Mouse (Mus musculus): ENCODE measurements at regions not wholly inside any gene's neighbourhood (a gene's known extent, or its start where the extent isn't known, plus 50 kb on each side); places are given as distances from the start of the nearest gene placed in this dataset.
"Not testable (repeated sequence)": the region's sequence is repeated elsewhere in the genome, so short reads cannot be mapped to it uniquely, and the experiment has no call there.

GRCm38 (mm10) chr3:149098764-149099163 lies 108.4 kb upstream of the Adgrl2 start:
- DNase-seq, result no peak

DNA sequence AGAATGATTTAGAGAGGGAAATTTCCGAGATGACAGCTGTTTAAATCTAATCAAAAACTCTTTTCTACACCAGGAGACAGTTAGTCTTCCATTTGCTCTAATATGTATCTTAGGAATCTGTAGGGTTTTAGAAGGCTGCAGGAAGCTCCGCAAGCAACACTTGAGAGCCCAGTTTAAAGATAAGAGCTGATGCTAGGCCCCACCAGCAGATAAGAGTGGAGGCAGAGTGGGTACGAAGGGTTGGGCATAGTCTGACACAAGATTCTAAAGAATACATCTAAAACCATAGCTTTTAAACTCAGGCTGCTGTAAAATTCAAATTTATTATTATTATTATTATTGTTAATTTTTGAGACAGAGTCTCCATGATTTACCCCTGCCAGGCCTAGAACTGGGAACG lies 106.7 kb upstream of the Adgrl2 start:
- no peak for DNase-seq

DNA sequence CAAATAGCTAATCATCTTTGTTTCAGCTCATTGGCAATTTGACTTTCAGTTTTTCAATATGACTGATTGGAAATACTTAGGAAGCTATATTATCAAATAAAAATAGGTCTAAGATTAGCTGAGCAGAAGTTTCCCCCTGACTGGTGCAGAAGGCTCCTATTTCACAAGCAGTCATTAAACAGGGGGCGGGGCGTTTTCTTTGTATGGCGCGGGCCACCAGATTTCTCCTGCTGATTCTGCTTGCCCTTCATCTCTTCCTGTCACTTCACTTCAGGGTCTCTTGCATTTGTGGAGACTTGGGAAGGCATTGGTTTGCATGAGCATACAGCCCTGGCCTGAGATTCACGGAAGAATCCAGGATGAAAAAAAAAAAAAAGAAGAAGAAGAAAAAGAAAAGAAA lies 102.3 kb upstream of the Adgrl2 start:
- no peak for DNase-seq

GRCm38 (mm10) chr3:149090103-149090502 lies 99.7 kb upstream of the Adgrl2 start:
- DNase-seq, result no peak

DNA sequence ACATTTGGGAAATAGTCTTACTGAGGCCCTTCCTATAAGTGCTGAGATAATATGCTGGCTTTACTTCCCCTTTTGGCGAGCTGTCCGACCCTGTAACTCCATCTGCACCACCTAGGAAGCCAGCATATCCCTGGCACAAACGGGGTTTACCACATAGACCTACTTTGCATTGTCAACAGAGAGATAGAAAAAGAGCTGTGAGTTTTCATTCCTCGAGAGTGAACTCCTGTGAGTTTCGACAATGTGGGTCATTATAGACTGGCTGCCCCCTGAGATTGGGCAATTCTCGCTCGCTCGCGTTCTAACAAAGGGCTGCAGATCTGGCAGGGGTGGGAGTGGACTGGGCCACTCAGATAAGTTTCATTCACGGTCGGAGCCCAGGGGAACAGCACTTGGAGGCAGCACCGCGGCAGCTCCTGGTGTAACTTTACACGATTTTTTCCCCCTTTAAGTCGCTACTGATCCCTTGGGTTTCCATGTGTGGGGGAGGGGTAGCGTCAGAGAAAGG lies 98.3 kb upstream of the Adgrl2 start:
- no peak for DNase-seq

- DNase-seq, result no peak
These were observed 97.1 kb upstream of the Adgrl2 start for GRCm38 (mm10) chr3:149087488-149087887.

- no peak for DNase-seq
These were observed 96.3 kb upstream of the Adgrl2 start for GRCm38 (mm10) chr3:149086704-149087103.

DNA sequence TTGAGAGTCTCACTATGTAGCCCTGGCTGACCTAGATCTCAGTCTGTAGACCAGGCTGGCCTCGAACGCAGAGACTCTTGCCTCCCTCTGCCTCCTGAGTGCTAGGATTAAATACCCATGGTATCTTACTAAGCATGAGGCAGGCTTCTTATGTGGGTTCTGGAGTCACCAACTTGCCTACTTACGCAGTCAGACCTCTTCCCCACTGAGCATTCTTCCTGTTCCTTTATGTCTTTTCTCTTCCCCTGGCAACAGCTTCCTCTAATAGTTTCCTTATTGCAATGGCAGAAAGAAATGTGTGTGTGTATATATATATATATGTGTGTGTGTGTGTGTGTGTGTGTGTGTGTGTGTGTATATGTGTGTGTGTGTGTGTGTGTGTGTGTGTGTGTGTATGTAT lies 95.7 kb upstream of the Adgrl2 start:
- DNase-seq, result no peak

DNA sequence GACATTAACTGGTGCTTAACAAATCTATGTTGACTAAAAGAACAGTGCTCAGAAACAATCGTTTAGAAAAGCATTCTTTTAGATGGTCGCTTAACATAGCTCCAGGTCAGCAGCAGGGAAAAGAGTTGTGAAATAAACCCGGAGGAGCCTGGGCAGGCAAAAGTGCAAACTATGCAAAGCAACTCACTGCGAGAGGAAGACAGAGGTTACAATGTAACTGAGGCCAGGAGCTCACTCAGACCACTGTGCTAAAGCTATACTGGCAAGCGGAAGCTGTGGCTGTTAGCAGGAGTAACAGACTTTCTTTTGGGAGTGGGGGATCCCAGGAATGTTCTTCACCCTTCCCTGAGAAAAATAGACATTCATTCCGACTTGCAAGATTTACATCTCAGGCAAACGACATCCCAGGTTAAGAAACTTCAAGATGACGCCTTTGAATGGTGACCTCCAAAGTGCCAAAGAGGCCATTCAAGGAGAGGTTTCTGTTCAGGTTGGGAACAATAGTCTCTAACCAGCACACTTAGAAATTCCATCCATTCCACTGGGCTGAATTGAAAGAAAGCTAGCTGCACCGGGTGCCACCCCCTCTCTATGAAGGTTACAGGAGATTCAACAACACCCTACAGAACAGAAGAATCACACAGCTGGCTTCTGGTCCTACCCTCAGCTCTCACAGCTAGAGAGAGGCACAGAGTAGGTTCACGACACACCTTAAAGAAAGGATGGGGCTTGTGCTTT lies 94.7 kb upstream of the Adgrl2 start:
- DNase-seq, result no peak

DNA sequence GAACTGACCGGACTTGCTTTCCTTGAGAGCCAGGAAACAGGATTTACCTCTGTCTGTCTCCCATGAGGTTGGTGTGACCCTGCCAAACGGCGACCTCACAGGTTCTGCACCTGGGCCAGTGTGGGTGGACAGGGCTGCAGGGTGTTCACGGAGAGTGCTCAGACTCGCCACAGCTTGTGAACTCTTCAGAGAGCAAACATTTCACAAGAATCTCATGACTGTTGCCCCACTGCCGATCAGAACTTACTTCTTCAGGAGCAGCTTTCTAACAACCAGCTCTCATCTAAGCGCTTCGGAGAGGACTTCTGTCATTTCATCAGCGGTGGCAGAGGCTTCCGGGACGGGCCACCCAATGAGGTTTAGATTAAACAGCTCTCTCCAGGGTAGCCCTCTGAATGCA lies 93.0 kb upstream of the Adgrl2 start:
- DNase-seq, result no peak

- DNase-seq, result no peak
These were observed 88.5 kb upstream of the Adgrl2 start for GRCm38 (mm10) chr3:149078881-149079280.

- no peak for DNase-seq
These were observed 86.7 kb upstream of the Adgrl2 start for GRCm38 (mm10) chr3:149076928-149077551.

DNA sequence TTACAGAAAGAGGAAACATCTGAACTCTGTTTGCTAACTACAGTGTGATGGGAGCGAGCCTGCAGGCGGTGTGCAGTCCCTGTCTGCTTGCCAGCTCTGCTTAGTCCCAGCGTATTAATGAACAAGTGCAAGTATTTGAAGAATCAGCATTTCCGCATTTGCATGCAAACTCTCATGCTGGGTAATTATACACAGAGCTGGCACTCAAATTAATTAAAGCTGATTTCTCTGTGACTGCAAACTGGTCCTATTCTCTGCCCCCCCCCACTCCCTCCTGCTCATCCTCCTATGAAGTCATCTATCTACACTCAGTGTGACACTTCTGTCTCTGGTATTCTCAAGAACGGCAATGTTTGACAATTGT lies 85.1 kb upstream of the Adgrl2 start:
- peak; percentile 10 to 26 for DNase-seq

DNA sequence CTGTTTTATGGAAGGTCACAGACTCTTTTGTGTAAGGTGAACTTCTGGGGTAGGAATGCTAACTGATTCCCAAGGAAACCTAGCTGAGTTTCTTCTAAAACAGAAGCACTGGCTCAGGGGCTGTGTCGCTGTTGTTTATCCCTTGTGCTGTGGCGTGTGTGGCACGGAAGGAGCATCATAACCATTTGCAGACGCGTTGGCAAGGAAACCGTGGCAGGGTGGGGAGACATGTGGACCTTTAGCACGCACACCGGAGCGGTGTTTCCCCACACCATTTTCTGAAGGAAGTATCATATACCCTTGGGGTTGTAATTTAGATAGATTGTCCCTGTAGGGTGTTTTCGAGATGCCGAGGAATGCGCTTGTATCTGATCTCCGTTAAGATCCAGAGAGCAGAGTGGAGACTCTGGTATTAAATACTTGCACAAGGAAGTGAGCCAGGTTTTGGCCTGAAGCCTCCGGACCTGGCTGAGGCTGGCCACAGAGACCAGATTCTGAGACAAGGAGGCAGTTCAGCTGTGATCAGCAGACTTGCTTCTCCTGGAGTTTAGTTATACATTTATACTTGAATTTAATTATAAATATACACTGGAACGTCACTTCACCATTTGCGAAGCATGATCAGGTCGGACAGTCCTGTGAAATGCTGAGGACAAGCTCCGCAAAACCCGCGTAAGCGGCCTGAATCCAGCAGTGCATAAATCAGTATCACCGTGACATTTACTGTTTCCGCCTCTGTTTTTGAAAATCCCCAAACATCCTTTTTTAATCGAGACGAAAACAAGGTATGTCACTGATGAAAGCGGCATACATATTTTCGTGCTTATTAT lies 84.5 kb upstream of the Adgrl2 start:
- DNase-seq, result peak; percentile 29 to 40

DNA sequence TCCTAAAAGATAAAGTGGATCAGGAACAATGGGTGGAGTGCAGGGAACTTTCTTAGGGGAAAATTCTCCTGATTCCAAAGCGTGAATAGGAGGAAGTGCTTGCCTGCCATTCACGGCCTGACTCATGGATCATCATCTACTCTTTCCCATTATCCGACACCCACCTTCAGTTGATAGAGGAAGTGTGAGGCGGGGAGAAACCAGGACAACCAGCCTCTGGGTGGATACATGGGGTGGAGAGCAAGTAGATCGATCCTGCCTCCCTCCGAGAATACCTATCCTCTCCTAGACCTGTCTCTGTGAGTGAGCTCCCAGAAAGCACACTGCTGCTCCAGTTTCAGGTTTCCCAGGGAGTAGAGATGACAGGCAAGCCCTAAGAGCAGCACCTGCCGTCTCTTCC lies 79.8 kb upstream of the Adgrl2 start:
- DNase-seq, result no peak

DNA sequence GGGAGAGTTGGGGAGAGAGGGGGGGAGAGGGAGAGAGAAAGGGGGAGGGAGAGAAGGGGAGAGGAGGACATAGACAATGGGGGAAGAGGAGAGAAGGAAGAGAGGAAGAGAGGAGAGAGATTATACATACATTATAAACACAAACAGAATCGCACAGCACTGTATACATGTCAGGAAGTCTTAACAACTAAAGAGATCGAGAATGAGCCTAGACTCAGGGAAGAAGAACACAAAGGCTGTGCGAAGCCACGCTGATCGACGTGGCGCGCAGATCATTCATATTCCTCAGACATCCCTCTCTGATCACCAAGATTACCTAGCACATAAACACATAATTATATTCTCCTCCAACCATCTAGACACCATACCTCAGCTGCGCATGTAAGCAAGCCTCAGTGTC lies 79.1 kb upstream of the Adgrl2 start:
- no peak for DNase-seq

DNA sequence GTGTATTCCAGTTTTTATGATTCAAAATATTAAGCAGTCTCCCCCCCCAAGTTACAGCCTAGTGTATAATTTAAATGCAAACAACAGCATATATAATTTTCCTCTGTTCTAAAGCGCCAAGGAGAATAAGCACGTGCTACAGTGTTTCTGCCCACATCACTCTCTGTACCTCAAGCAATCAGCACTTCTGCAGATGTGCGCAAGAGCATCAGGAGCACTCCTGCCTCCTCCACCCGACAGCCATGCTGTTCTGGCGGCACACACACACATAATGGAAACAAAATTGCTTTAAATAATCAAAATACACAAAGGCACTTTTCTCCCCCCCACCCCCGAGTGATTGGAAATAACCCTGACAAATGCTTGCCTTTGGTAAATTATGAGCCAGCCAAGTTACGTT lies 78.5 kb upstream of the Adgrl2 start:
- DNase-seq, result no peak

DNA sequence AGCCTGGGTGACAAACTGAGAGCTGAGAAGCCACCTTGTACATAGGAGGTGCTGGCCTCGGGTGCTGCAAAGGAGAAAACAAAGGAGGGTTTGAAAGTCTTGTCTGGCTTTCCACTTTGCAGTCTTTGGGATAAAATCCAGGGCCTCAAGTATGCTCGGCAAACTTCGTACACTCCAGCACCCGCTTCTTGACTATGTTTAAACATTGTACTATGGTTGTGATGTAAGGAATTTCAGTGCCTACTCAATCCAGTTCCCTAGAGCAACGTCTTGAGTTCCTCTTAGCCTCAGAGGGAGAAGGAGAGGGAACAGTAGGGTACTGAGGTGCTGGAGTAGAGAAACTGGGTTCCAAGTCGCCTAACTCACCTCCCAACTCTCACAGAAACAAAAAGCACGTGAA lies 77.4 kb upstream of the Adgrl2 start:
- no peak for DNase-seq

GRCm38 (mm10) chr3:149055077-149055476 lies 64.7 kb upstream of the Adgrl2 start:
- no peak for DNase-seq

DNA sequence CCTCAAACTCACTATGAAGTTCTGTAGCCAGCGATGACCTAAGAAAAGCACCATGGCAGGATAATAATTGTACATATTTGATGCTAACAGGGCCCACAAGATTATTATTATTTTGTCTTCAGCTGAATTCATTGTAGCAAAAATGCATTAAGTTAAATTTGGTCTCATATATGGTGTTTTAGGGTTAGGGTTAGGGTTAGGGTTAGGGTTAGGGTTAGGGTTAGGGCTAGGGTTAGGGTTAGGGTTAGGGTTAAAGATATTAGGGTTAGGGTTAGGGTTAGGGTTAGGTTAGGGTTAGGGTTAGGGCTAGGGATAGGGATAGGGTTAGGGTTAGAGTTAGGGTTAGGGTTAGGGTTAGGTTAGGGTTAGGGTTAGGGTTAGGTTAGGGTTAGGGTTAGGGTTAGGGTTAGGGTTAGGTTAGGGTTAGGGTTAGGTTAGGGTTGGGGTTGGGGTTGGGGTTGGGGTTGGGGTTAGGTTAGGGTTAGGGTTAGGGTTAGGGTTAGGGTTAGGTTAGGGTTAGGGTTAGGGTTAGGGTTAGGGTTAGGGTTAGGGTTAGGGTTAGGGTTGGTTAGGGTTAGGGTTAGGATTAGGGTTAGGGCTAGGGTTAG lies 62.0 kb upstream of the Adgrl2 start:
- not testable (repeated sequence) for DNase-seq

DNA sequence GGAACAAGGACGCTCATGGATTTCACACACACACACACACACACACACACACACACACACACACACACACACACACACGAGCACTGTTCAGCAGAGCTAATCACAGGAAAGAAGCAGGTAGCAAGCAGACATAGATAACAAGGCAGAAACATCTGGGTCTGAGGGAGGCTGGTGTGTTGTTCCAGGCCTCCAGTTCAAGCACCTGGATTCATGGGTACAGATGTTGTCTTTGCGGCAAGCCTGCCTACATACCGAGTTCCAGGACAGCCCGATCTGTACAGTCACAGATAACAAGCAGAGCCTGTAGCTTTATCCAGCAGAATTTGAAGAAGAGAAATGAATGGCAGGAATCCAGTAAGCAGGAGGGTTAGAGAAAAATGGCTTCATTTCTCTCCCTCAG lies 55.0 kb upstream of the Adgrl2 start:
- DNase-seq, result no peak

DNA sequence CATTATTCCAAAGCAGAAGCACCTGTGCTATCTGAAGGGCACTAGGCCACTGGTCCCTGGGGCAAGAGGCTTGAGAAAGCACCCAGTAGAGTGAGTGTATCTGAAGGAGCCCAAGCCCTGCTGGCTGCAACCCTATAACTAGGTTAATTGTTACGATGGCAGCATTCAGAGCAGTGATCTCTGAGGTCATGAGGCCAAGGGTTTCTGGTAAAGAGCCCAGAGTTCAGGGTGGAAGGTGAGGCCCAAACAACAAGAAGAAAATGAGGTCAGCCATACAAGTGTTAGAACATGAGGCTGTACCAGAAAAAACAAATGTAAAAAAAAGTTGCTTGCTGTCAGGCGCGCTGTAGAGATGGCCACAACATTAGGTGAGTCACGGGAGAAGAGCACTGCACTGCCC lies 53.5 kb upstream of the Adgrl2 start:
- no peak for DNase-seq

DNA sequence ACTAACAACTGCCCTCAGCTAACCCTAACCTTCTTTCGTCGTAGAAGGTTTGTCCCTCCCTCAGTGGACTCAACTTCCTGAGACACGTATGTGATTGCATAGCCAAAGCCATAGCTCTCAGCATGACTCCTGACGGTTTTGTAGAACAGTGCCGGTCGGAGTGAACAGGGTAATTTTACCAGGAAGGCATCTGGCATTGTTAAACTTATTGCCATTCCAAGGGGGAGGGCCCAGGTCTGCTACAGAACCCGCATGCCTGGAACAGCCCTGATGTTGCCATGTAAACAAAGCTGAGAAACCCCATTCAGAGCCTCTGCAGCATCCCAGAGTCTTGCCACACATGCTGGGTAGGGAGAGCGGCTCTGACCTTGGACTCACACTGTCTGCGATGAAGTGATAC lies 52.2 kb upstream of the Adgrl2 start:
- DNase-seq, result no peak

All from cerebellum, postnatal 36 days (tissue).